In the genomic region with DNA sequence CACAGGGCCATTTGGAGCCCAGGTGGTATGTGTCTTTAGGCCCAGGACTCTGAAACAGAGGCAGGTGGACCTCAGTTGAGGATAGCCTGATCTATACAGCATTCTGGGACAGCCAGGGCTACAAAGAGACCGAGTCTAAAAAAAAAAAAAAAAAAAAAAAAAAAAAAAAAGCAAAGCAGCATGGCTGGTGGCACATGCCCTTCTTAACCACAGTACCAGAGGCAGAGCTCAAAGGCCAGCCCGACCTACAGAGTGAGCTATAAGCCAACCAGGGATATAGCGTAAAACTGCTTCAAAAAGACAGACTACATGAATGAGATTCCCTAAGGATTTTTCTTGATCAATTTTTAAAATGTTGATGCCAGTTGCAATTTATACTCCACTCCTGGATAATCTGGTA, we compare ENCODE assay signal across 10 mouse cellular contexts. TPM values are rescaled to one million over a fixed set of nuclear protein-coding genes. Genes with fewer than 3 reads are reported as not detected.
DNase-seq lines count a peak whose midpoint lies in the region; ATAC-seq and TF ChIP-seq lines count a peak whose summit lies in the region.
"Had no signal": no experiment of that assay in that cellular context is flagged by ENCODE, and none has a peak within 500 bp of the region (broad histone marks: within the 10 kb centered on the region; RNA-seq: fewer than 3 reads in every experiment).

No protein-coding gene starts in this region.

- no peak for TF ChIP-seq RAD21 in MEL (IDR thresholded peaks at IDR 0.05; ENCODE audit: low read depth, low read length)

- H3K4me3 ChIP-seq in heart, embryonic 14.5 days (ENCODE audit: control insufficient read depth in 1 of 2, insufficient read depth in 1 of 2, low read depth in 1 of 2, low read length in 2 of 2): no peak overlapping the region
- no peak overlapping the region for H3K4me3 ChIP-seq in liver, embryonic 13.5 days (replicated peaks)
- no peak overlapping the region for H3K4me3 ChIP-seq in MEL (ENCODE audit: control insufficient read depth in 1 of 2, insufficient read depth in 1 of 2, low read depth in 2 of 2, low read length in 2 of 2)
- no peak overlapping the region for H3K4me3 ChIP-seq in intestine, embryonic 16.5 days (ENCODE audit: low read length)

- TF ChIP-seq CTCF in MEL (IDR thresholded peaks at IDR 0.05 in 2 of 3, conservative IDR thresholded peaks at IDR 0.05 in 1 of 3; ENCODE audit: control insufficient read depth in 1 of 3, insufficient read depth in 1 of 3, low read depth in 2 of 3, low read length in 3 of 3, poor library complexity in 1 of 3, severe bottlenecking in 1 of 3): no peak

- no peak for DNase-seq in heart, postnatal 4 days
- no peak for DNase-seq in liver, embryonic 13.5 days
- DNase-seq in liver (no peak), MEL (ENCODE audit: low read depth, low spot score) (no peak)
- no peak for DNase-seq in thymus, postnatal 14 days
- DNase-seq in c-Kit-positive CD71-positive TER-119-positive erythroid progenitor cells, embryonic 14.5 days (ENCODE audit: low spot score): no peak
- DNase-seq: adrenal gland, postnatal 36 days; right cerebral cortex, postnatal 25 days had no signal

- 80% methylated on average over 3 of the region's 3 CpGs for WGBS in heart, embryonic 14.5 days
- 58% methylated on average over 3 of the region's 3 CpGs for WGBS in liver, embryonic 13.5 days (ENCODE audit: insufficient replicate concordance)
- WGBS in intestine, embryonic 16.5 days: 78% methylated on average over 3 of the region's 3 CpGs

- H3K9me3 ChIP-seq in heart, embryonic 14.5 days (ENCODE audit: control insufficient read depth, low read length): no peaks in the 10 kb centered on the region
- H3K9me3 ChIP-seq in liver, embryonic 13.5 days (replicated peaks): no peaks in the 10 kb centered on the region
- H3K9me3 ChIP-seq in MEL (replicated peaks; ENCODE audit: insufficient read depth, low read length): no peaks in the 10 kb centered on the region
- H3K9me3 ChIP-seq in intestine, embryonic 16.5 days (ENCODE audit: control insufficient read depth, low read length): no peaks in the 10 kb centered on the region

- no peaks in the 10 kb centered on the region for H3K27me3 ChIP-seq in heart, embryonic 14.5 days (ENCODE audit: control insufficient read depth, insufficient read depth, low read length)
- H3K27me3 ChIP-seq in liver, embryonic 13.5 days: no peaks in the 10 kb centered on the region
- no peaks in the 10 kb centered on the region for H3K27me3 ChIP-seq in MEL (ENCODE audit: control insufficient read depth in 1 of 2, insufficient read depth in 2 of 2, low read length in 2 of 2)
- no peaks in the 10 kb centered on the region for H3K27me3 ChIP-seq in intestine, embryonic 16.5 days (replicated peaks; ENCODE audit: control insufficient read depth, insufficient read depth, low read length)

- no peak overlapping the region for H3K4me2 ChIP-seq in heart, embryonic 14.5 days (ENCODE audit: low read length)
- no peak overlapping the region for H3K4me2 ChIP-seq in liver, embryonic 13.5 days
- no peak overlapping the region for H3K4me2 ChIP-seq in intestine, embryonic 16.5 days (ENCODE audit: low read depth, low read length)

- H3K79me2 ChIP-seq in MEL (ENCODE audit: control insufficient read depth, insufficient read depth, low read length, poor library complexity): peaks cover 48% of the 10 kb centered on the region

- TF ChIP-seq EP300 in MEL (IDR thresholded peaks at IDR 0.05; ENCODE audit: low read depth in 1 of 2, low read length in 2 of 2): no peak

- peak overlapping the region in 1 of 2 experiments; percentile 67; a peak in 2 of 4 replicates for H3K27ac ChIP-seq in heart, embryonic 14.5 days (replicated peaks in 1 of 2; ENCODE audit: control insufficient read depth in 1 of 2, insufficient read depth in 1 of 2, low read depth in 2 of 2, low read length in 2 of 2)
- H3K27ac ChIP-seq in liver, embryonic 13.5 days: peak overlapping the region; percentile 25; the same call in 1 of the 2 replicates
- no peak overlapping the region for H3K27ac ChIP-seq in MEL (ENCODE audit: control insufficient read depth, low read depth, low read length)
- H3K27ac ChIP-seq in intestine, embryonic 16.5 days (ENCODE audit: low read length): peak overlapping the region; percentile 45; the same call in 1 of the 2 replicates

- peaks cover 70% of the 10 kb centered on the region for H3K36me3 ChIP-seq in heart, embryonic 14.5 days (ENCODE audit: control insufficient read depth, insufficient read depth, low read length)
- H3K36me3 ChIP-seq in liver, embryonic 13.5 days: peaks cover 67% of the 10 kb centered on the region
- peaks cover 4 to 64% of the 10 kb centered on the region in 2 experiments; a peak in 3 of 4 replicates for H3K36me3 ChIP-seq in MEL (ENCODE audit: control insufficient read depth in 1 of 2, insufficient read depth in 2 of 2, low read length in 2 of 2)
- H3K36me3 ChIP-seq in intestine, embryonic 16.5 days (ENCODE audit: control insufficient read depth, insufficient read depth, low read length): no peaks in the 10 kb centered on the region

- peaks cover 7 to 62% of the 10 kb centered on the region in 2 experiments for H3K4me1 ChIP-seq in heart, embryonic 14.5 days (ENCODE audit: control insufficient read depth in 2 of 2, insufficient read depth in 2 of 2, low read length in 2 of 2)
- H3K4me1 ChIP-seq in liver, embryonic 13.5 days (replicated peaks): peaks cover 82% of the 10 kb centered on the region
- peaks cover 26 to 30% of the 10 kb centered on the region in 2 experiments for H3K4me1 ChIP-seq in MEL (ENCODE audit: control insufficient read depth in 1 of 2, insufficient read depth in 2 of 2, low read length in 2 of 2)
- H3K4me1 ChIP-seq in intestine, embryonic 16.5 days (ENCODE audit: control insufficient read depth, insufficient read depth, low read length): peaks cover 48% of the 10 kb centered on the region

- peak overlapping the region; percentile 18; the same call in 1 of the 2 replicates for H3K9ac ChIP-seq in heart, embryonic 14.5 days (ENCODE audit: low read length)
- no peak overlapping the region for H3K9ac ChIP-seq in liver, embryonic 13.5 days
- no peak overlapping the region for H3K9ac ChIP-seq in MEL (ENCODE audit: control insufficient read depth, low read depth, low read length, poor library complexity, severe bottlenecking)
- 0 out of 2 replicates have a peak overlapping the region, but pooled peaks have one; percentile 13 for H3K9ac ChIP-seq in intestine, embryonic 16.5 days (ENCODE audit: low read depth, low read length)

- TF ChIP-seq POLR2A in MEL (IDR thresholded peaks at IDR 0.05; ENCODE audit: control insufficient read depth in 1 of 2, insufficient read depth in 1 of 2, low read depth in 1 of 2, low read length in 2 of 2, poor library complexity in 1 of 2): no peak

- no peak for ATAC-seq in heart, embryonic 14.5 days (ENCODE audit: insufficient number of reproducible peaks, insufficient read depth, low FRiP score, low read depth)
- ATAC-seq in liver, embryonic 13.5 days (ENCODE audit: low read depth): no peak
- ATAC-seq in intestine, embryonic 16.5 days: no peak

TF ChIP-seq in MEL, 35 proteins besides CTCF, POLR2A, EP300 and RAD21:
- TF ChIP-seq ZNF384 (IDR thresholded peaks at IDR 0.05; ENCODE audit: low read depth, low read length): peak; percentile 82
- no peak for TF ChIP-seq SMC3 (IDR thresholded peaks at IDR 0.05; ENCODE audit: low read depth, low read length)
- TF ChIP-seq MAX (IDR thresholded peaks at IDR 0.05; ENCODE audit: low read length): no peak
- no peak for TF ChIP-seq MEF2A (IDR thresholded peaks at IDR 0.05; ENCODE audit: extremely low read depth, insufficient replicate concordance, low read depth, low read length, poor library complexity, severe bottlenecking)

RNA-seq across cellular contexts. Expression of gene Chd2, which starts 9.5 kb away (rescaled TPM):
- polyA plus RNA-seq in heart, embryonic 14.5 days (2014; fragmentation: Nextera tagmentation; extraction: Ambion mirVana): 46.9 and 53.0 TPM in 2 replicates
- total RNA-seq in heart, postnatal 4 days (2021): 10 to 100 TPM; 57.3 to 61.0 TPM
- polyA plus RNA-seq in liver, embryonic 13.5 days (2015; fragmentation: Nextera tagmentation; extraction: Ambion mirVana): 18.8 and 25.6 TPM in 2 replicates
- 9.9 and 16.9 TPM in 2 replicates for total RNA-seq in MEL (2012; rRNA removed)
- polyA plus RNA-seq in MEL (2012; ENCODE audit: insufficient read depth in 1 of 2, insufficient read length in 2 of 2, low read depth in 1 of 2, low replicate concordance in 2 of 2, missing spikeins in 1 of 2): 100 to 1,000 TPM in 1 of 2 experiments, 10 to 100 TPM in 1; 21.4 to 275 TPM
- 40.1 and 41.1 TPM in 2 replicates for polyA plus RNA-seq in intestine, embryonic 16.5 days (2015; fragmentation: Nextera tagmentation; extraction: Ambion mirVana)

Comparison
In these comparisons a context has a peak if more than half of its experiments do, and no peak if none do; other contexts are left out.
1. H3K9ac ChIP-seq: peak in heart, embryonic 14.5 days (single experiment) and intestine, embryonic 16.5 days (single experiment); none in liver, embryonic 13.5 days (single experiment) and MEL (single experiment).